Mouse (Mus musculus) bone marrow, adult 2 months (tissue): Measurements from ENCODE around the gene Cntrl. TPM values are rescaled to one million over a fixed set of nuclear protein-coding genes. Genes with fewer than 3 reads are reported as not detected.

Experiments used
- H3K27ac ChIP-seq: fragments of 200-500 bp; 2 replicates; pipeline ENCODE4 v1.5.1; 2012; ENCODE audit warnings: low read depth, mild to moderate bottlenecking, control low read depth, inconsistent platforms, low read length; ENCODE audit not compliant: control insufficient read depth, poor library complexity, insufficient read depth
- H3K4me1 ChIP-seq: fragments of 200-500 bp; 2 replicates; pipeline ENCODE4 v1.6.1; 2011; ENCODE audit warnings: low read length; ENCODE audit not compliant: control insufficient read depth, insufficient read depth
- H3K4me3 ChIP-seq: fragments of 200-500 bp; replicated peaks from 2 replicates; pipeline ENCODE3; 2011; ENCODE audit warnings: mild to moderate bottlenecking, low read depth, low read length, control low read depth; ENCODE audit not compliant: control insufficient read depth
- CTCF ChIP-seq: fragments of 200-500 bp; IDR thresholded peaks from 2 replicates; pipeline ENCODE4 v1.5.1; 2011; ENCODE audit warnings: low read length, control low read depth; ENCODE audit not compliant: control insufficient read depth, insufficient read depth
- POLR2A ChIP-seq: fragments of 200-500 bp; IDR thresholded peaks from 2 replicates; pipeline ENCODE4 v1.6.1; 2011; ENCODE audit warnings: low read depth, mild to moderate bottlenecking, control low read depth, low read length, borderline replicate concordance; ENCODE audit not compliant: control insufficient read depth
- WGBS: fragments of 180-500 bp; shearing (Covaris S2); methylation state at CpG from one replicate; pipeline ENCODE4 v1.1.7; 2018; 5-methylcytosine and 5-hydroxymethylcytosine counted together
- polyA plus RNA-seq: library from polyadenylated mRNA; stranded (reverse); fragments of >200 nt; gene quantifications from 2 replicates; pipeline ENCODE4 v1.2.4, GENCODE M21; 2011; ENCODE audit warnings: low replicate concordance; ENCODE audit not compliant: missing spikeins, insufficient read depth, insufficient read length

The Cntrl gene
- polyA plus RNA-seq, 1 experiment: 75.4 TPM

GRCm38 (mm10) chr2:35171341-35171861 lies 62.1 kb downstream of the Cntrl start:
- 85% methylated on average over 10 of the region's 10 CpGs for WGBS
- TF ChIP-seq POLR2A (no peak), CTCF (no peak)
- Histone ChIP-seq H3K4me3 (no peak overlapping the region), H3K4me1 (peaks cover 7% of the 10 kb centered on the region), H3K27ac (no peak overlapping the region)

- Histone ChIP-seq H3K4me1 (peaks cover 7% of the 10 kb centered on the region), H3K27ac (no peak overlapping the region), H3K4me3 (no peak overlapping the region)
- 72% methylated on average over 4 of the region's 4 CpGs for WGBS
- TF ChIP-seq CTCF (no peak), POLR2A (no peak)
Measured at GRCm38 (mm10) chr2:35172246-35172645, 63.0 kb downstream of the Cntrl start.

- no peak overlapping the region for H3K4me3 ChIP-seq
- TF ChIP-seq POLR2A (no peak), CTCF (no peak)
- peaks cover 7% of the 10 kb centered on the region for H3K4me1 ChIP-seq
- H3K27ac ChIP-seq: no peak overlapping the region; the same call in 1 of the 2 replicates
- WGBS: 88% methylated on average over 5 of the region's 5 CpGs
Measured at GRCm38 (mm10) chr2:35173666-35174065, 64.4 kb downstream of the Cntrl start.

GRCm38 (mm10) chr2:35174100-35174499 lies 64.8 kb downstream of the Cntrl start:
- Histone ChIP-seq H3K4me1 (peaks cover 7% of the 10 kb centered on the region), H3K27ac (no peak overlapping the region), H3K4me3 (no peak overlapping the region)
- WGBS: 10% methylated on average over 5 of the region's 5 CpGs
- no peak for TF ChIP-seq POLR2A
- no peak for TF ChIP-seq CTCF

GRCm38 (mm10) chr2:35175281-35176065 lies 66.2 kb downstream of the Cntrl start:
- Histone ChIP-seq H3K4me1 (peaks cover 7% of the 10 kb centered on the region), H3K4me3 (no peak overlapping the region), H3K27ac (no peak overlapping the region)
- TF ChIP-seq POLR2A: no peak
- no peak for TF ChIP-seq CTCF
- 88% methylated on average over 12 of the region's 12 CpGs for WGBS

- Histone ChIP-seq H3K27ac (no peak overlapping the region), H3K4me1 (peaks cover 7% of the 10 kb centered on the region), H3K4me3 (no peak overlapping the region)
- WGBS: 24% methylated on average over 3 of the region's 3 CpGs
- no peak for TF ChIP-seq POLR2A
- TF ChIP-seq CTCF: no peak
Measured at GRCm38 (mm10) chr2:35178153-35178552, 68.9 kb downstream of the Cntrl start.

- H3K27ac ChIP-seq: no peak overlapping the region
- 88% methylated on average over 6 of the region's 6 CpGs for WGBS
- no peak for TF ChIP-seq POLR2A
- no peak for TF ChIP-seq CTCF
- no peaks in the 10 kb centered on the region for H3K4me1 ChIP-seq
- no peak overlapping the region for H3K4me3 ChIP-seq
Measured at GRCm38 (mm10) chr2:35183115-35183673, 73.9 kb downstream of the Cntrl start.

- TF ChIP-seq POLR2A (no peak), CTCF (no peak)
- no peaks in the 10 kb centered on the region for H3K4me1 ChIP-seq
- H3K4me3 ChIP-seq: no peak overlapping the region
- no peak overlapping the region for H3K27ac ChIP-seq
- WGBS: 50% methylated on average over 5 of the region's 5 CpGs
Measured at GRCm38 (mm10) chr2:35188929-35189328, 79.6 kb downstream of the Cntrl start.

GRCm38 (mm10) chr2:35193976-35194375 lies 84.7 kb downstream of the Cntrl start:
- TF ChIP-seq CTCF: no peak
- no peak for TF ChIP-seq POLR2A
- 83% methylated on average over 1 of the region's 1 CpGs for WGBS
- Histone ChIP-seq H3K4me3 (no peak overlapping the region), H3K4me1 (no peaks in the 10 kb centered on the region; the same call in 1 of the 2 replicates), H3K27ac (no peak overlapping the region)
